Mouse (Mus musculus): ENCODE measurements around the gene Rpl18a.

GRCm38 (mm10) chr8:70869199-70869571, 28.0 kb downstream of the Rpl18a start:
- no peak for TF ChIP-seq POLR2A (IDR thresholded peaks at IDR 0.05; ENCODE audit: insufficient read length, low read depth)
- TF ChIP-seq TCF12 (IDR thresholded peaks at IDR 0.05; ENCODE audit: insufficient read depth, poor library complexity, severe bottlenecking) = no peak
- TF ChIP-seq MAX (IDR thresholded peaks at IDR 0.05; ENCODE audit: low read depth) = no peak
- TF ChIP-seq MYOD1 (IDR thresholded peaks at IDR 0.05; ENCODE audit: control insufficient read depth in 1 of 3, insufficient read length in 2 of 3, low read depth in 2 of 3) = no peak
